Mouse (Mus musculus) C2C12 (cell line): ENCODE data around the gene Dnajc28. TPM values are rescaled to one million over a fixed set of nuclear protein-coding genes. Genes with fewer than 3 reads are reported as not detected.
A peak's percentile ranks its signal among the peaks of the same experiment; 100 is the strongest.

ENCODE experiments used
- H3K27me3 ChIP-seq: one replicate; pipeline ENCODE4 v1.6.1; 2011; ENCODE audit not compliant: control insufficient read depth, insufficient read depth, insufficient read length
- H3K36me3 ChIP-seq: one replicate; pipeline ENCODE4 v1.6.1; 2011; ENCODE audit not compliant: control insufficient read depth, insufficient read depth
- H3K4me3 ChIP-seq: one replicate; pipeline ENCODE4 v1.5.1; 2011; ENCODE audit warnings: mild to moderate bottlenecking, control low read depth; ENCODE audit not compliant: poor library complexity, insufficient read depth, severe bottlenecking
- H3K79me2 ChIP-seq: one replicate; pipeline ENCODE4 v1.6.1; 2011; ENCODE audit not compliant: control insufficient read depth, insufficient read depth
- H3K79me3 ChIP-seq: one replicate; pipeline ENCODE4 v1.6.1; 2011; ENCODE audit warnings: low read depth, control low read depth
- H3ac ChIP-seq: one replicate; pipeline ENCODE3; 2011; ENCODE audit warnings: low read depth; ENCODE audit not compliant: control insufficient read depth, insufficient read length
- CEBPB ChIP-seq: IDR thresholded peaks from one replicate; pipeline ENCODE4 v1.6.1; 2011; ENCODE audit warnings: low read depth, mild to moderate bottlenecking, control low read depth, moderate library complexity
- CTCF ChIP-seq: IDR thresholded peaks from one replicate; pipeline ENCODE4 v1.5.1; 2011; ENCODE audit not compliant: control insufficient read depth, insufficient read depth, insufficient read length
- FOSL1 ChIP-seq: IDR thresholded peaks from one replicate; pipeline ENCODE4 v1.8.0; 2011; ENCODE audit warnings: mild to moderate bottlenecking, low read length; ENCODE audit not compliant: poor library complexity, insufficient read depth, severe bottlenecking
- MAX ChIP-seq: IDR thresholded peaks from one replicate; pipeline ENCODE4 v1.6.1; 2011; ENCODE audit warnings: mild to moderate bottlenecking, control low read depth
- MYOD1 ChIP-seq: IDR thresholded peaks from one replicate; pipeline ENCODE4 v1.6.1; 2011; ENCODE audit warnings: low read depth; ENCODE audit not compliant: control insufficient read depth, insufficient read length
- MYOG ChIP-seq: IDR thresholded peaks from one replicate; pipeline ENCODE4 v1.6.1; 2011; ENCODE audit not compliant: control insufficient read depth, insufficient read length; ENCODE audit errors: extremely low read depth
- USF1 ChIP-seq: IDR thresholded peaks from one replicate; pipeline ENCODE4 v1.6.1; 2011; ENCODE audit warnings: low read depth, mild to moderate bottlenecking, control low read depth, moderate library complexity
- polyA plus RNA-seq: library from polyadenylated mRNA; unstranded; fragments of >200 nt; fragmentation: generic; extraction: Trizol; gene quantifications from one replicate; pipeline ENCODE4 v1.2.1, GENCODE M21; 2012; ENCODE audit warnings: missing spikeins

Gene Dnajc28
- polyA plus RNA-seq, 1 experiment, result 0.16 TPM

GRCm38 (mm10) chr16:91601693-91602092 is 17.1 kb downstream of the Dnajc28 start:
- H3K79me2 ChIP-seq, result no peaks in the 10 kb centered on the region
- H3K27me3 ChIP-seq, result peaks cover 9% of the 10 kb centered on the region
- no peak overlapping the region for H3K4me3 ChIP-seq
- H3ac ChIP-seq, result no peak overlapping the region
- H3K79me3 ChIP-seq, result no peaks in the 10 kb centered on the region
- no peaks in the 10 kb centered on the region for H3K36me3 ChIP-seq
- TF ChIP-seq CEBPB, result no peak
- TF ChIP-seq MYOG, result no peak
- no peak for TF ChIP-seq MYOD1

DNA sequence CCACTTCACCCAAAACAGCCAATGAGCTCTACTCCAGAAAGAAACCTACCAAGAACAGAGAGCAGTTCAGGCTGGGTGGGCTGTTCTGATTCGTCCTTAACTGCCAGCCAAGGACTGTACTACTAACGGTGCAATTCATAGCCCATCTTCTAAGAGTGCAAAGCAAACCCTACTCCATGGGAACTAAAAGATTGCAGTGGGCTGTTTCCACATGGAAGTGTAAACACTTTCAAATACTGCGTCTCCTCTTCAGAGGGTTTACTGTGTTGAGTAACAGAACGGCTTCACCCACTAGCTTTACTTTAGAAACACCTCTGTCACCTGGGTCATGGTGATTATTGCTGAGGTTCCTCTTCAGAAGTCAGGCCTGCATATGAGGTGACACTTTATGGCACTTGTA is 17.7 kb downstream of the Dnajc28 start:
- TF ChIP-seq FOSL1, result no peak
- no peak for TF ChIP-seq USF1
- TF ChIP-seq MYOD1, result no peak
- TF ChIP-seq MYOG, result no peak
- no peak for TF ChIP-seq MAX
- TF ChIP-seq CTCF, result no peak
- TF ChIP-seq CEBPB, result no peak
- Histone ChIP-seq H3K79me3 (no peaks in the 10 kb centered on the region), H3ac (no peak overlapping the region), H3K27me3 (peaks cover 9% of the 10 kb centered on the region), H3K36me3 (no peaks in the 10 kb centered on the region), H3K4me3 (no peak overlapping the region), H3K79me2 (no peaks in the 10 kb centered on the region)

DNA sequence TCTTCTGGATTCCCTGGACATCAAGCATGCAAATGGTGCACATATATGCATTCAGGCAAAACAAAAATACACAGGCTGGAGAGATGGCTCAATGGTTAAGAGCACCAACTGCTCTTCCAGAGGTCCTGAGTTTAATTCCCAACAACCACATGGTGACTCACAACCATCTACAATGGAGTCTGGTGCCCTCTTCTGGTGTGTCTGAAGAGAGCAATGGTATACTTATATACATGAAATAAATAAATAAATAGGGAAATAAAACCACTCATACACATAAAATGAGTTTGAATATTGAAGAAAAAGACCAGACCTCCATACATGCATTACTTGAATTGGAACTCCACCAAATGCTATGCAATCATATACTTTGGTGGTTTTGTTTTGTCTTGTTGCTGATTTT is 19.6 kb downstream of the Dnajc28 start:
- no peaks in the 10 kb centered on the region for H3K79me2 ChIP-seq
- no peak overlapping the region for H3ac ChIP-seq
- no peaks in the 10 kb centered on the region for H3K36me3 ChIP-seq
- no peaks in the 10 kb centered on the region for H3K79me3 ChIP-seq
- H3K4me3 ChIP-seq, result no peak overlapping the region
- H3K27me3 ChIP-seq, result peaks cover 9% of the 10 kb centered on the region
- TF ChIP-seq CEBPB, result no peak
- no peak for TF ChIP-seq CTCF
- no peak for TF ChIP-seq USF1
- TF ChIP-seq FOSL1, result no peak
- TF ChIP-seq MAX, result no peak
- no peak for TF ChIP-seq MYOD1
- no peak for TF ChIP-seq MYOG

DNA sequence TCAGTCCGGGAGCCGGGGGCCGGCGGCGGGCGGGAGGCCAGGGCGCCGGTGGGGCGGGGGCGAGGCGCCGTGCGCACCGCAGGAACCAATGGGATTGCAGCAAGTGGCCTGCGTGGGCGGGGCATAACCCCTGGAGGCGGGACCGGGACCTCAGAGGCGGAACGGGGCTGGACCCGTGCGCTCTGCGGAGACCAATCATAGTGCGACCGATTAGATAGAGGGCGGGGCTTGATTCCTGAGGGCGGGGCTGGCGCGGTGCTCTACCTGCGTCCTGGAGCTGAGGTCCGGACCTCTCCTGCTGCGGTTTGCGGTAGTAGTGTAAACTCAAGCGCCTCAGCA is 21.2 kb downstream of the Dnajc28 start, which contains the start of gene Tmem50b:
TSS of gene Tmem50b (minus strand) at position 129 of the 339 bp plus-strand sequence.
- peak within 1 kb of the TSS; percentile 43 for H3K4me3 ChIP-seq
- TF ChIP-seq FOSL1, result no peak
- TF ChIP-seq USF1, result no peak
- no peak for TF ChIP-seq MYOG
- TF ChIP-seq CEBPB, result no peak
- TF ChIP-seq MYOD1, result no peak
- no peak for TF ChIP-seq CTCF
- no peak for TF ChIP-seq MAX
- peak within 1 kb of the TSS; percentile 72 for H3ac ChIP-seq
- H3K27me3 ChIP-seq, result peaks cover 9% of the 10 kb centered on the region
- H3K79me3 ChIP-seq, result no peaks in the 10 kb centered on the region
- H3K79me2 ChIP-seq, result no peaks in the 10 kb centered on the region
- H3K36me3 ChIP-seq, result no peaks in the 10 kb centered on the region

DNA sequence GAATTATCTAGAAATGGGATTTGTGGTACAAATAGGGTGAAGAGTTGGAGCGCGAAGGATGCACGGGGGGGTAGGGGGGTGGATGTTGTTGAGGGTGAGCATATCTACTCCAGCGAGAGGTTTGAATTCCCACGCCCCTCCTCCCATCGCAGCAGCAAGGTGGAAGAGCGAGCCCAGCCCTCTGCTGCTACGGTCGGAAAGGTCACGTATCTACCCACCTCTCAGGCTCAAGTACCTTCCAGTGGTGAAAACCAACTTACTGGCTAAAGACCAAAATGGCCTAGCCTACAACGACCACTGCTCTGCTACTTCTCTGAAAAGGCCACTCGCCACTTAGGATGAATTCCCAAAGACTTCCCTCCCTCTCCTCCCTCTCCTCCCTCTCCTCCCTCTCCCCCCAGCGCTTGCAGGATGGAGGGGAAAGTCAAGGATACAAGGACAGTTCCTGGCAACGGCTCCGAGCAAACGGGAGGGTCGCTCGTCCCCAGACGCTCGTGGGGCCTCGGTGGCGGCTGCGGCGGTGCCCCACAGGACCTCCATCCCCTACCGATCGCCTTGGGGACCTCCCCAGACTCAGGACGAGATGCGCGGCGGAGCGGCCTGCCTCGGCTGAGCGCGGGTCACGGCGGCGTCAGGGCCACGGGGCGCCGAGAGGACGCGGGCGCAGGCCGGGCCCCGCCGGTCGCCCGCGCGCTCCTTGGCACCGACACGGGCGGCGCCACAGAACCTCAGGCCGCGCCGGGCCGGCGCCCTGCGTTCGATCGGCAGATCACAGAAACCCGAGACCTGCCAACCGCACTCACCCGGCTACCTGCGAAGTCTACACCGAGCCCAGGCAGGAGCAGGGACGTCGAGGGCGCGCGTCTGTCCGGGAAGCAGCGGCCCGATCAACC is 21.8 kb downstream of the Dnajc28 start:
- H3K79me2 ChIP-seq, result no peaks in the 10 kb centered on the region
- H3K79me3 ChIP-seq, result no peaks in the 10 kb centered on the region
- TF ChIP-seq CTCF, result no peak
- peak overlapping the region; percentile 72 for H3ac ChIP-seq
- peaks cover 9% of the 10 kb centered on the region for H3K27me3 ChIP-seq
- H3K4me3 ChIP-seq, result peak overlapping the region; percentile 43
- H3K36me3 ChIP-seq, result no peaks in the 10 kb centered on the region

DNA sequence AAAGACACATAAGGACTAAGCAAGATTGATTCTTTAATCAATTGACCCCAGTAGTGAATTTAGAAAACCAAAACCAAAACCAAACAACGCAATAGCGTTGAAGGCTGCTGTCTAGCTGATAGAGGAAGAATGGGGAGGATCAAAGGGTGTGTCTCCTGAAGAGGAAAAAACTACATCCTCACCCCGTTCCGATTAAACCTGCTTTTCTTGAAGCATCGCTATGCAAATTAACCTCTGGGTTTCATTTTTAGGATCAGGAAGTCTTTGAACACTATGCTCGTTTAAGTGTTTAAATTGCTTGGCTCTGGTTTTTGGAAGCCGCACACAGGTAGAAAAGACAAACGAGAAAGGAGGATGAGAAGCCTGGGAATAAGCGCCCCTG is 22.4 kb downstream of the Dnajc28 start:
- no peaks in the 10 kb centered on the region for H3K79me3 ChIP-seq
- no peaks in the 10 kb centered on the region for H3K79me2 ChIP-seq
- peaks cover 6% of the 10 kb centered on the region for H3K27me3 ChIP-seq
- no peaks in the 10 kb centered on the region for H3K36me3 ChIP-seq
- no peak overlapping the region for H3K4me3 ChIP-seq
- TF ChIP-seq FOSL1 (no peak), USF1 (no peak), MYOG (no peak), MAX (no peak), CEBPB (no peak), MYOD1 (no peak), CTCF (no peak)
- no peak overlapping the region for H3ac ChIP-seq
